Mouse (Mus musculus): ENCODE data around the gene Tle6. TPM values are rescaled to one million over a fixed set of nuclear protein-coding genes. Genes with fewer than 3 reads are reported as not detected.
A peak's percentile ranks its signal among the peaks of the same experiment; 100 is the strongest.

Gene Tle6
- total and polyA plus RNA-seq, 3 experiments: 17.5 to 49.5 (median 44.3) TPM

- no peak for DNase-seq (ENCODE audit: low spot score)
- peaks cover 42% of the 10 kb centered on the region for H3K4me1 ChIP-seq (ENCODE audit: insufficient read depth, low read depth, low read length)
- H3K36me3 ChIP-seq (replicated peaks): peaks cover 27% of the 10 kb centered on the region
- H3K27me3 ChIP-seq (ENCODE audit: insufficient read depth, low read length): no peaks in the 10 kb centered on the region
- no peak overlapping the region for H3K4me3 ChIP-seq (ENCODE audit: low read depth, low read length)
- no peak for ATAC-seq (ENCODE audit: extremely low read depth, insufficient number of reproducible peaks, low FRiP score, poor library complexity, severe bottlenecking)
- 0 out of 2 replicates have a peak, but pooled peaks cover 2% of the 10 kb centered on the region for H3K9me3 ChIP-seq (replicated peaks)
- TF ChIP-seq GATA1 (IDR thresholded peaks at IDR 0.05; ENCODE audit: borderline replicate concordance, low read length): no peak
- TF ChIP-seq POLR2AphosphoS5 (IDR thresholded peaks at IDR 0.05; ENCODE audit: insufficient replicate concordance, low read depth, low read length): no peak
- TF ChIP-seq GATA2 (IDR thresholded peaks at IDR 0.05; ENCODE audit: borderline replicate concordance, low read depth, low read length): no peak
- TF ChIP-seq TAL1 (conservative IDR thresholded peaks at IDR 0.05; ENCODE audit: low read depth, low read length): no peak
- no peak for TF ChIP-seq CTCF (IDR thresholded peaks at IDR 0.05; ENCODE audit: low read depth, low read length)
Measured at GRCm38 (mm10) chr10:81608308-81608707, 7.4 kb upstream of the Tle6 start.

- H3K4me1 ChIP-seq (ENCODE audit: insufficient read depth, low read depth, low read length): peaks cover 53% of the 10 kb centered on the region
- H3K4me3 ChIP-seq (ENCODE audit: low read depth, low read length): peak within 1 kb of the TSS; percentile 79
- DNase-seq (ENCODE audit: low spot score) (peak; percentile 98), ATAC-seq (ENCODE audit: extremely low read depth, insufficient number of reproducible peaks, low FRiP score, poor library complexity, severe bottlenecking) (peak; percentile 92)
- TF ChIP-seq CTCF (IDR thresholded peaks at IDR 0.05; ENCODE audit: low read depth, low read length) (no peak), GATA1 (IDR thresholded peaks at IDR 0.05; ENCODE audit: borderline replicate concordance, low read length) (no peak)
- peaks cover 27% of the 10 kb centered on the region for H3K36me3 ChIP-seq (replicated peaks)
- 0 out of 2 replicates have a peak, but pooled peaks cover 2% of the 10 kb centered on the region for H3K9me3 ChIP-seq (replicated peaks)
- no peaks in the 10 kb centered on the region for H3K27me3 ChIP-seq (ENCODE audit: insufficient read depth, low read length)
Measured at GRCm38 (mm10) chr10:81605974-81606751, 5.3 kb upstream of the Tle6 start, which contains the start of gene BC025920. BC025920 (plus strand) TSS chr10:81606270.

- DNase-seq (ENCODE audit: low spot score) (no peak), ATAC-seq (ENCODE audit: extremely low read depth, insufficient number of reproducible peaks, low FRiP score, poor library complexity, severe bottlenecking) (no peak)
- TF ChIP-seq POLR2AphosphoS5 (IDR thresholded peaks at IDR 0.05; ENCODE audit: insufficient replicate concordance, low read depth, low read length): no peak
- no peak for TF ChIP-seq GATA2 (IDR thresholded peaks at IDR 0.05; ENCODE audit: borderline replicate concordance, low read depth, low read length)
- no peak for TF ChIP-seq TAL1 (conservative IDR thresholded peaks at IDR 0.05; ENCODE audit: low read depth, low read length)
- TF ChIP-seq CTCF (IDR thresholded peaks at IDR 0.05; ENCODE audit: low read depth, low read length): no peak
- no peak for TF ChIP-seq GATA1 (IDR thresholded peaks at IDR 0.05; ENCODE audit: borderline replicate concordance, low read length)
- H3K27me3 ChIP-seq (ENCODE audit: insufficient read depth, low read length): no peaks in the 10 kb centered on the region
- H3K9me3 ChIP-seq (replicated peaks): no peaks in the 10 kb centered on the region
- H3K4me1 ChIP-seq (ENCODE audit: insufficient read depth, low read depth, low read length): peaks cover 59% of the 10 kb centered on the region
- peaks cover 27% of the 10 kb centered on the region for H3K36me3 ChIP-seq (replicated peaks)
- H3K4me3 ChIP-seq (ENCODE audit: low read depth, low read length): peak overlapping the region; percentile 70
Measured at GRCm38 (mm10) chr10:81605666-81605973, 4.7 kb upstream of the Tle6 start.

- peaks cover 64% of the 10 kb centered on the region for H3K4me1 ChIP-seq (ENCODE audit: insufficient read depth, low read depth, low read length)
- peak; percentile 23; the same call in 1 of the 2 replicates for ATAC-seq (ENCODE audit: extremely low read depth, insufficient number of reproducible peaks, low FRiP score, poor library complexity, severe bottlenecking)
- TF ChIP-seq GATA2 (IDR thresholded peaks at IDR 0.05; ENCODE audit: borderline replicate concordance, low read depth, low read length) (no peak), CTCF (IDR thresholded peaks at IDR 0.05; ENCODE audit: low read depth, low read length) (peak; percentile 45)
Measured at GRCm38 (mm10) chr10:81604968-81605665, 4.2 kb upstream of the Tle6 start.

GRCm38 (mm10) chr10:81604019-81604967 lies 3.4 kb upstream of the Tle6 start:
- H3K4me3 ChIP-seq (ENCODE audit: low read depth, low read length): peak overlapping the region; percentile 70
- H3K27me3 ChIP-seq (ENCODE audit: insufficient read depth, low read length): no peaks in the 10 kb centered on the region
- no peak for ATAC-seq (ENCODE audit: extremely low read depth, insufficient number of reproducible peaks, low FRiP score, poor library complexity, severe bottlenecking)
- DNase-seq (ENCODE audit: low spot score): no peak
- peaks cover 19% of the 10 kb centered on the region for H3K36me3 ChIP-seq (replicated peaks)
- no peaks in the 10 kb centered on the region for H3K9me3 ChIP-seq (replicated peaks)
- TF ChIP-seq TAL1 (conservative IDR thresholded peaks at IDR 0.05; ENCODE audit: low read depth, low read length) (no peak), GATA1 (IDR thresholded peaks at IDR 0.05; ENCODE audit: borderline replicate concordance, low read length) (no peak), CTCF (IDR thresholded peaks at IDR 0.05; ENCODE audit: low read depth, low read length) (no peak), GATA2 (IDR thresholded peaks at IDR 0.05; ENCODE audit: borderline replicate concordance, low read depth, low read length) (no peak), POLR2AphosphoS5 (IDR thresholded peaks at IDR 0.05; ENCODE audit: insufficient replicate concordance, low read depth, low read length) (no peak)
- peaks cover 67% of the 10 kb centered on the region for H3K4me1 ChIP-seq (ENCODE audit: insufficient read depth, low read depth, low read length)

More at GRCm38 (mm10) chr10:81604968-81605665, 4.2 kb upstream of the Tle6 start:
- H3K27me3 ChIP-seq (ENCODE audit: insufficient read depth, low read length): no peaks in the 10 kb centered on the region
- H3K36me3 ChIP-seq (replicated peaks): peaks cover 27% of the 10 kb centered on the region
- DNase-seq (ENCODE audit: low spot score): peak; percentile 48
- H3K4me3 ChIP-seq (ENCODE audit: low read depth, low read length): peak overlapping the region; percentile 70
- no peaks in the 10 kb centered on the region for H3K9me3 ChIP-seq (replicated peaks)

- Histone ChIP-seq H3K36me3 (replicated peaks) (peaks cover 4% of the 10 kb centered on the region), H3K9me3 (replicated peaks) (no peaks in the 10 kb centered on the region), H3K4me1 (ENCODE audit: insufficient read depth, low read depth, low read length) (peaks cover 77% of the 10 kb centered on the region), H3K27me3 (ENCODE audit: insufficient read depth, low read length) (peaks cover 3% of the 10 kb centered on the region; the same call in 1 of the 2 replicates), H3K4me3 (ENCODE audit: low read depth, low read length) (no peak overlapping the region)
- TF ChIP-seq CTCF (IDR thresholded peaks at IDR 0.05; ENCODE audit: low read depth, low read length) (peak; percentile 41; the same call in 1 of the 2 replicates), GATA1 (IDR thresholded peaks at IDR 0.05; ENCODE audit: borderline replicate concordance, low read length) (no peak)
- DNase-seq (ENCODE audit: low spot score) (peak; percentile 48), ATAC-seq (ENCODE audit: extremely low read depth, insufficient number of reproducible peaks, low FRiP score, poor library complexity, severe bottlenecking) (no peak)
Measured at GRCm38 (mm10) chr10:81602741-81603151, 1.9 kb upstream of the Tle6 start.
